Mouse (Mus musculus) bone marrow, adult 2 months (tissue): ENCODE data around the gene Myom3.

ENCODE experiments used
- CTCF ChIP-seq: fragments of 200-500 bp; IDR thresholded peaks from 2 replicates; pipeline ENCODE4 v1.5.1; 2011; ENCODE audit warnings: low read length, control low read depth; ENCODE audit not compliant: control insufficient read depth, insufficient read depth
- POLR2A ChIP-seq: fragments of 200-500 bp; IDR thresholded peaks from 2 replicates; pipeline ENCODE4 v1.6.1; 2011; ENCODE audit warnings: low read depth, mild to moderate bottlenecking, control low read depth, low read length, borderline replicate concordance; ENCODE audit not compliant: control insufficient read depth

DNA sequence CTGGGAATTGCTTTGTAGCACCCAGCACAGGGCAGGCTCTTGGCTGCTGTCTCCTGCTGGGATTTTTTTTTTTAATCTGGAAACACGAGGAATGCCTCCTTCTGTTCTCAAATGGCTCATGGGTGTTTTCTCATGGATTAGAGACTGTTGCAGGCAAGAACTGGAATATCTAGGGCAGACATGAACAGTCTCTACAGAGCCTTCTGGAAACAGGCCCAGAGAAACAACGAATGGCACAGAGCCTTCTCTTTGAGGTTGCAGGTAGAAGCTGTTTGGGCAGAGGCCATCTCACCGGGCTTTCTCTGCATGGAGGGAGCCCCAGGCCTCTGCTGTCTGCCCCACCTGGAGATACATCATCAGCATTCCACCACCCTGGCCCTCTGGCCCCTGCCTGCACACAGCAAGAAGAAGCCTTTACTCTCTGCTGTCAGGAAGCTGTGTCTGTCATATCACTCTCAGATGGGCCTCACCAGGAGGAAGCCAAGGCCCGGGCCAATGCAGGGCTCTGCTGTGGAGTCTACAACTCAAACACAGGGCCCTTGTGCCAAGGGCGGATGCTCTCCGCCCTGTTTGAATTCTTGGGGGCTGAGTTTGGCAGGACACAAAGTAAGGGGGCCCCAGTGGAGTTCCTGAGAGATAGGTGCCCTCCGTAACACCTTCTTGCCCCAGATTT is 7.3 kb upstream of the Myom3 start:
- TF ChIP-seq POLR2A (no peak), CTCF (no peak)
